Mouse (Mus musculus) embryonic facial prominence, embryonic 15.5 days (tissue): ENCODE data around the gene Lgals4. TPM values are rescaled to one million over a fixed set of nuclear protein-coding genes. Genes with fewer than 3 reads are reported as not detected.
"Not testable (repeated sequence)": the region's sequence is repeated elsewhere in the genome, so short reads cannot be mapped to it uniquely, and the experiment has no call there.

ENCODE experiments used
- ATAC-seq: fragments of 200-750 bp; cut with Nextera tagmentation; 2 replicates; pipeline ENCODE4 v1.8.0; 2017; ENCODE audit warnings: low read depth, moderate TSS enrichment; ENCODE audit not compliant: insufficient number of reproducible peaks, low FRiP score, low TSS enrichment
- H3K27ac ChIP-seq: fragments of 300-500 bp; sonication (generic); replicated peaks from 2 replicates; pipeline ENCODE4 v1.5.1; 2015; ENCODE audit warnings: mild to moderate bottlenecking, inconsistent platforms
- H3K27me3 ChIP-seq: fragments of 300-500 bp; sonication (generic); 2 replicates; pipeline ENCODE4 v1.6.1; 2015; ENCODE audit warnings: inconsistent platforms
- H3K36me3 ChIP-seq: fragments of 300-500 bp; sonication (generic); 2 replicates; pipeline ENCODE4 v1.6.1; 2015; ENCODE audit warnings: mild to moderate bottlenecking, inconsistent platforms
- H3K4me1 ChIP-seq: fragments of 300-500 bp; sonication (generic); 2 replicates; pipeline ENCODE4 v1.6.1; 2015; ENCODE audit warnings: inconsistent platforms
- H3K4me2 ChIP-seq: fragments of 300-500 bp; sonication (generic); replicated peaks from 2 replicates; pipeline ENCODE4 v1.6.1; 2015; ENCODE audit warnings: mild to moderate bottlenecking, inconsistent platforms
- H3K4me3 ChIP-seq: fragments of 300-500 bp; sonication (generic); replicated peaks from 2 replicates; pipeline ENCODE4 v1.5.1; 2015; ENCODE audit warnings: mild to moderate bottlenecking, inconsistent platforms
- H3K9ac ChIP-seq: fragments of 300-500 bp; sonication (generic); 2 replicates; pipeline ENCODE4 v1.6.1; 2015; ENCODE audit warnings: inconsistent platforms
- H3K9me3 ChIP-seq: fragments of 300-500 bp; sonication (generic); replicated peaks from 2 replicates; pipeline ENCODE4 v1.6.1; 2016; ENCODE audit warnings: inconsistent platforms
- WGBS: fragments of 180-500 bp; shearing (Covaris S2); methylation state at CpG from one replicate; pipeline ENCODE4 v1.1.7; 2015; 5-methylcytosine and 5-hydroxymethylcytosine counted together
- polyA plus RNA-seq: library from polyadenylated mRNA; unstranded; fragments of >200 nt; fragmentation: Nextera tagmentation; extraction: Ambion mirVana; gene quantifications from 2 replicates; pipeline ENCODE4 v1.2.1, GENCODE M21; 2015

Lgals4 gene
- polyA plus RNA-seq, 1 experiment from 2014 or later, result 18.0 TPM

- not testable (repeated sequence) for H3K36me3 ChIP-seq, H3K9ac ChIP-seq, ATAC-seq, H3K27me3 ChIP-seq, H3K9me3 ChIP-seq
- peak overlapping the region; percentile 34; the same call in 1 of the 2 replicates for H3K4me2 ChIP-seq
- peaks cover 42% of the 10 kb centered on the region for H3K4me1 ChIP-seq
- H3K27ac ChIP-seq, result peak overlapping the region; percentile 83
- 31% methylated on average over 23 of the region's 23 CpGs for WGBS
- 0 out of 2 replicates have a peak overlapping the region, but pooled peaks have one; percentile 12 for H3K4me3 ChIP-seq
Measured at GRCm38 (mm10) chr7:28867508-28868340, 34.1 kb downstream of the Lgals4 start.

DNA sequence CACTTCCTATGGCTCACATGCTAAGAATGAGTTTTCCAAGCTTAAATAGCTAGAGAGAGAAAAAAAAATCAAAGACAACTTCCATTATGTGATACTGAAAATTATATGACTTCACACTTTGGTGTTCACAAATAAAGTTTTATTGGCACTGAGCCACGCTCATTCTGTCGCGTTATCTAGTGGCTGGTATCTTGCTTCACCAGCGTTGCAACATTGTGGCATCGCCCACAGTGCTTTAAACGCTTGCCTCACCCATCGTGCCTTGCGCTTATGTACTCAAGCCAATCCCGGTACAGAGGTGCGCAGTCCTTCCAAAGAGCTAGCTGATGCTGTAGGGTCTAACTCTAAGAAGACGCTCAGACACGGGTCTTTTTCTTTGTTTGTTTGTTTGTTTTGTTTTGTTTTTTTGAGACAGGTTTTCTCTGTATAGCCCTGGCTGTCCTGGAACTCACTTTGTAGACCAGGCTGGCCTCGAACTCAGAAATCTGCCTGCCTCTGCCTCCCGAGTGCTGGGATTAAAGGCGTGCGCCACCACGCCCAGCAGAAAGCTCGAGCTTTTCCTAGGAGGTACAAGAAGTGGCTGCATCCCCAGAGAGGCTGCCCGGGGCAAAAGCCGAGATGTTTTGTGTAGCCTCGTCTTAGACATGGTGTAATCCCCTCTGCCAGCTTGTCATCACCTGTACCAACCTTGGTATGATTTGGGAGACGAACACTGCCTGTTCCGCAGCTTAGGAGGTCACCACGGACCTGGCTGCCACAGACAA, 37.4 kb downstream of the Lgals4 start:
- 84% methylated on average over 24 of the region's 24 CpGs for WGBS
- H3K4me3 ChIP-seq, result no peak overlapping the region
- H3K9ac ChIP-seq, result no peak overlapping the region
- no peak overlapping the region for H3K27ac ChIP-seq
- no peak for ATAC-seq
- no peak overlapping the region for H3K4me2 ChIP-seq
- no peaks in the 10 kb centered on the region for H3K9me3 ChIP-seq
- peaks cover 14% of the 10 kb centered on the region for H3K4me1 ChIP-seq
- H3K36me3 ChIP-seq, result no peaks in the 10 kb centered on the region
- H3K27me3 ChIP-seq, result no peaks in the 10 kb centered on the region

GRCm38 (mm10) chr7:28874565-28874964, 40.9 kb downstream of the Lgals4 start:
- no peaks in the 10 kb centered on the region for H3K9me3 ChIP-seq
- 58% methylated on average over 2 of the region's 2 CpGs for WGBS
- H3K4me3 ChIP-seq, result no peak overlapping the region
- no peaks in the 10 kb centered on the region for H3K36me3 ChIP-seq
- no peak overlapping the region for H3K9ac ChIP-seq
- no peaks in the 10 kb centered on the region for H3K27me3 ChIP-seq
- H3K4me1 ChIP-seq, result no peaks in the 10 kb centered on the region
- no peak overlapping the region for H3K27ac ChIP-seq
- ATAC-seq, result no peak
- no peak overlapping the region for H3K4me2 ChIP-seq

DNA sequence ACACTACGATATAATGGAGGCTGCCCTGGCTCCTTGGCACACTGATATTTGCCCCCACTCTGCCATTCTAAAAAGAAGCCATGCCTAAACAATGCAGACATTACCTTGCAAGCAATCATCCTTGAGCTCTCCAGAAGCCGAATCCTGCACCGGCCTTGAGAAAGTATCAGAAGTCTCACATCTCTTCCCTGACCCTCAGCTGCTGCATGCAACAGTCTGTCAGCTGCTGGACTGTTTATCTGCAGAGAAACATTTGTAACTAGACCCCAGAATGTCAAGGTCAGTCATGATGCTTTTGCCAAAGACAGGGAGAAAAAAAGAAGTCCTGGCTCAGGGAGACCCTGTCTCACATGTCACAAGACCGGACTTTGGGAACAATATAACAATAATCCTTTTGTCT, 42.4 kb downstream of the Lgals4 start:
- 63% methylated on average over 4 of the region's 4 CpGs for WGBS
- H3K9ac ChIP-seq, result no peak overlapping the region
- H3K4me3 ChIP-seq, result no peak overlapping the region
- H3K9me3 ChIP-seq, result no peaks in the 10 kb centered on the region
- H3K36me3 ChIP-seq, result no peaks in the 10 kb centered on the region
- no peak for ATAC-seq
- peaks cover 7% of the 10 kb centered on the region for H3K4me1 ChIP-seq
- no peak overlapping the region for H3K27ac ChIP-seq
- no peak overlapping the region for H3K4me2 ChIP-seq
- H3K27me3 ChIP-seq, result no peaks in the 10 kb centered on the region

- Histone ChIP-seq H3K4me2 (no peak overlapping the region), H3K27ac (no peak overlapping the region), H3K9ac (no peak overlapping the region), H3K4me3 (no peak overlapping the region), H3K9me3 (no peaks in the 10 kb centered on the region), H3K4me1 (peaks cover 7% of the 10 kb centered on the region), H3K36me3 (no peaks in the 10 kb centered on the region), H3K27me3 (no peaks in the 10 kb centered on the region)
- ATAC-seq, result no peak
- 86% methylated on average over 7 of the region's 7 CpGs for WGBS
Measured at GRCm38 (mm10) chr7:28877155-28877554, 43.5 kb downstream of the Lgals4 start.

DNA sequence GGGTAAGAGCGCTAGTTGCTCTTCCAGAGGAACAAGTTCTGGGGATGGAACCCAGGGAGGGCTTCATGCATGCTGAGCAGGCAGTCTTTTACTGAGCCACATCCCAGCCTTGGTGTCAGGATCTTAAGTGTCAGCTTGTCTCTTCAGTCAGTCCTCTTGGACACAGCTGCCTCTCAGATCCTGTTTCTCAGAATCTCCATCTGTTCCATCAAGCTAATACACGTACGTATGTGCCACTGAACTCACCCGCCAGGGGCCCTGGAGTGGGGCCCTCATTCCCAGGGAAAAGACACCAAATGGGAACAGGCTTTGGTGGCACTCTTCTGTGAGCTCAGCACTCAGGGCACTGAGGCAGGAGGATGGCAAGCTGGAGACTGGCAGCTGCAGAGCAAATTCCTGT, 44.2 kb downstream of the Lgals4 start:
- no peak for ATAC-seq
- WGBS, result 52% methylated on average over 4 of the region's 4 CpGs
- H3K36me3 ChIP-seq, result no peaks in the 10 kb centered on the region

DNA sequence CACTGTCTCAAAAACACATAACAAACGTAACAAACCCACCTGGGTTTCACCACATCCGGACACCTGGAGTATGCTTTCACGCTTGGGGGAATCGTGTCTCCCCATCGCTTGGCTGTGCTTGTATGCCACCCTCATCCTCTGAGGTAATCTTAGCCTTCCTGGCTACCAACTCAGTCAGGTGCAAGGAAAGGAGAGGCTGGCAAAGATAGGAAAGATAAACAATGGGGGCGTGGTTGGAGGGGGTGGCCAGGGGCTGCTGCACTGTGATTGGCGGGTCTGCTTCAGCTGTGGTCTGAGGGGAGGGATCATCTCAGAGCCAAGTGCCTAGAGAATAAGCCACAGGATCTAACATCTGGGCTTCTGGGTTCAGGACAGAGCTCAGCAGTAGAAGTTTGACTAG, 46.0 kb downstream of the Lgals4 start:
- no peaks in the 10 kb centered on the region for H3K27me3 ChIP-seq
- no peaks in the 10 kb centered on the region for H3K9me3 ChIP-seq
- no peak for ATAC-seq
- H3K9ac ChIP-seq, result no peak overlapping the region
- H3K4me2 ChIP-seq, result no peak overlapping the region
- peaks cover 7% of the 10 kb centered on the region for H3K4me1 ChIP-seq
- no peak overlapping the region for H3K4me3 ChIP-seq
- no peak overlapping the region for H3K27ac ChIP-seq
- 80% methylated on average over 7 of the region's 7 CpGs for WGBS
- H3K36me3 ChIP-seq, result no peaks in the 10 kb centered on the region

More for the DNA sequence above, 44.2 kb downstream of the Lgals4 start:
- no peaks in the 10 kb centered on the region for H3K9me3 ChIP-seq
- H3K4me1 ChIP-seq, result peaks cover 7% of the 10 kb centered on the region
- H3K4me3 ChIP-seq, result no peak overlapping the region
- no peaks in the 10 kb centered on the region for H3K27me3 ChIP-seq
- no peak overlapping the region for H3K4me2 ChIP-seq
- H3K9ac ChIP-seq, result no peak overlapping the region
- no peak overlapping the region for H3K27ac ChIP-seq

GRCm38 (mm10) chr7:28880554-28880953, 46.9 kb downstream of the Lgals4 start:
- Histone ChIP-seq H3K4me1 (peaks cover 7% of the 10 kb centered on the region), H3K4me3 (no peak overlapping the region), H3K9me3 (no peaks in the 10 kb centered on the region), H3K36me3 (no peaks in the 10 kb centered on the region), H3K4me2 (no peak overlapping the region), H3K27ac (no peak overlapping the region), H3K9ac (no peak overlapping the region), H3K27me3 (no peaks in the 10 kb centered on the region)
- WGBS, result 42% methylated on average over 10 of the region's 10 CpGs
- no peak for ATAC-seq

DNA sequence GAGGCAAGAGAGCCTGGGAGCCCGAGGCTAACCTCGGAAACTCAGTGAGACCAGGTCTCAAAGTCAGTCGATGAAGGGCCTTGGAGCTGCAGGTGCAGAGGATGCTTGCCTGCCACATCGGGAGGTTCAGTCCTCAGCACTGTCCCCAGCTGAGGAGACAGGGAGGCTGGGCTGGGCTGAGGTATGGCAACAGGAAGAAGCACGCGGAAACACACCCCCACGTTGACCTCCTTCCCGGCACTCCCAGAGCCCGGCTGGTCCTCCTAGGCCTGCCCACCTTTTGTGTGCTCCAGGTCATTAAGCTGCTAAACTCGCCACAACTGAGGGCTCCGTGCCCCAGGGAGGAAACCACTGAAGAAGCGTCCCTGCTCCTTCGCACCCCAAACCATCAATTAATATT, 47.5 kb downstream of the Lgals4 start, which contains the start of gene Capn12:
Capn12 (plus strand) TSS at position 224 of the 400 bp plus-strand sequence.
- H3K4me2 ChIP-seq, result no peak within 1 kb of the TSS
- no peaks in the 10 kb centered on the region for H3K9me3 ChIP-seq
- H3K4me3 ChIP-seq, result no peak within 1 kb of the TSS
- 45% methylated on average over 13 of the region's 13 CpGs for WGBS
- peaks cover 7% of the 10 kb centered on the region for H3K4me1 ChIP-seq
- ATAC-seq, result no peak
- H3K27ac ChIP-seq, result no peak within 1 kb of the TSS
- H3K27me3 ChIP-seq, result no peaks in the 10 kb centered on the region
- H3K9ac ChIP-seq, result no peak within 1 kb of the TSS
- no peaks in the 10 kb centered on the region for H3K36me3 ChIP-seq

DNA sequence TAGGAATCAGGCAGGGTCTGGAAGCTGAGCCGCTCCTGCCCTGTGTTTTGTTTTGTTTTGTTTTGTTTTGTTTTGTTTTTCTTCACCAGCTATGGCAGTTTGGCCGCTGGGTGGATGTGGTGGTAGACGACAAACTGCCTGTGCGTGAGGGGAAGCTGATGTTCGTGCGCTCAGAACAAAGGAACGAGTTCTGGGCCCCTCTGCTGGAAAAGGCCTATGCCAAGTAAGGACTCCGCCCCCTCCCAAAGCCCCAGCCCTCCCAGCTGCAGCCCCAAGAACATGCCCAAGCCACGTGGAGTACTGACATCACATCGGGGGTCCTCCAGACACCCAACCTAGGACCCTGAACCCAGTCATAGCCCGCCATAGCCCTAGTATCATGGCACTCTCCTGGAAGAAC, 49.4 kb downstream of the Lgals4 start:
- Histone ChIP-seq H3K27me3 (peaks cover 9% of the 10 kb centered on the region), H3K4me3 (no peak overlapping the region), H3K27ac (no peak overlapping the region), H3K4me1 (peaks cover 7% of the 10 kb centered on the region), H3K9me3 (no peaks in the 10 kb centered on the region), H3K4me2 (no peak overlapping the region), H3K36me3 (no peaks in the 10 kb centered on the region), H3K9ac (no peak overlapping the region)
- ATAC-seq, result no peak
- WGBS, result 74% methylated on average over 11 of the region's 11 CpGs

- not testable (repeated sequence) for H3K4me2 ChIP-seq, H3K27ac ChIP-seq, ATAC-seq, H3K4me3 ChIP-seq, H3K9me3 ChIP-seq, H3K9ac ChIP-seq, H3K36me3 ChIP-seq
- H3K4me1 ChIP-seq, result peaks cover 13% of the 10 kb centered on the region
- 92% methylated on average over 4 of the region's 4 CpGs for WGBS
- H3K27me3 ChIP-seq, result peaks cover 12% of the 10 kb centered on the region
Measured at GRCm38 (mm10) chr7:28883704-28884103, 50.0 kb downstream of the Lgals4 start.
